Mouse (Mus musculus) forebrain, embryonic 11.5 days (tissue): ENCODE results near the gene Psen2. TPM values are rescaled to one million over a fixed set of nuclear protein-coding genes. Genes with fewer than 3 reads are reported as not detected.

Source experiments
- ATAC-seq: fragments of 200-750 bp; cut with Nextera tagmentation; replicated peaks from 2 replicates; pipeline ENCODE4 v1.8.0; 2017; ENCODE audit warnings: moderate TSS enrichment; ENCODE audit not compliant: low FRiP score
- DNase-seq: peaks from one replicate; pipeline ENCODE4 v3.0.0-alpha.2; 2017; ENCODE audit warnings: low spot score
- H3K27ac ChIP-seq: fragments of 300-500 bp; sonication (generic); 2 replicates; pipeline ENCODE4 v1.5.1; 2014; ENCODE audit warnings: low read depth, low read length
- H3K27me3 ChIP-seq: fragments of 300-500 bp; sonication (generic); 2 replicates; pipeline ENCODE4 v1.6.1; 2014; ENCODE audit warnings: mild to moderate bottlenecking, low read length, mixed read lengths; ENCODE audit not compliant: control insufficient read depth, insufficient read depth
- H3K36me3 ChIP-seq: fragments of 300-500 bp; sonication (generic); 2 replicates; pipeline ENCODE4 v1.6.1; 2014; ENCODE audit warnings: mild to moderate bottlenecking, low read length, moderate library complexity, mixed read lengths; ENCODE audit not compliant: control insufficient read depth, insufficient read depth
- H3K4me1 ChIP-seq: fragments of 300-500 bp; sonication (generic); replicated peaks from 2 replicates; pipeline ENCODE4 v1.6.1; 2014; ENCODE audit warnings: low read length, mixed read lengths; ENCODE audit not compliant: control insufficient read depth, insufficient read depth
- H3K4me2 ChIP-seq: fragments of 300-500 bp; sonication (generic); 2 replicates; pipeline ENCODE4 v1.6.1; 2014; ENCODE audit warnings: low read depth, mild to moderate bottlenecking, low read length, moderate library complexity, mixed read lengths; ENCODE audit not compliant: severe bottlenecking
- H3K4me3 ChIP-seq: fragments of 300-500 bp; sonication (generic); 2 replicates; pipeline ENCODE4 v1.5.1; 2014; ENCODE audit warnings: low read depth, low read length
- H3K9ac ChIP-seq: fragments of 300-500 bp; sonication (generic); 2 replicates; pipeline ENCODE4 v1.6.1; 2014; ENCODE audit warnings: low read length
- H3K9me3 ChIP-seq: fragments of 300-500 bp; sonication (generic); 2 replicates; pipeline ENCODE4 v1.6.1; 2016; ENCODE audit warnings: low read length, mixed read lengths; ENCODE audit not compliant: control insufficient read depth
- WGBS: fragments of 180-500 bp; shearing (Covaris S2); extraction: QIAGEN DNeasy Blood & Tissue Kit; methylation state at CpG from one replicate; pipeline ENCODE4 v1.1.7; 2014; 5-methylcytosine and 5-hydroxymethylcytosine counted together
- polyA plus RNA-seq: library from polyadenylated mRNA; unstranded; fragments of >200 nt; fragmentation: Nextera tagmentation; extraction: Ambion mirVana; gene quantifications from 2 replicates; pipeline ENCODE4 v1.2.1, GENCODE M21; 2014

The Psen2 gene
- polyA plus RNA-seq, 1 experiment from 2014 or later, result 5.7 TPM

GRCm38 (mm10) chr1:180226221-180226713 lies 37.0 kb downstream of the Psen2 start:
- WGBS, result 12% methylated on average over 12 of the region's 12 CpGs
- Histone ChIP-seq H3K27me3 (no peaks in the 10 kb centered on the region; the same call in 1 of the 2 replicates), H3K4me2 (peak overlapping the region; percentile 65), H3K27ac (no peak overlapping the region), H3K4me1 (peaks cover 6% of the 10 kb centered on the region), H3K9ac (peak overlapping the region; percentile 41; the same call in 1 of the 2 replicates), H3K4me3 (peak overlapping the region; percentile 37), H3K9me3 (no peaks in the 10 kb centered on the region), H3K36me3 (no peaks in the 10 kb centered on the region)
- peak; percentile 42; the same call in 1 of the 2 replicates for ATAC-seq
- DNase-seq, result peak; percentile 60

DNA sequence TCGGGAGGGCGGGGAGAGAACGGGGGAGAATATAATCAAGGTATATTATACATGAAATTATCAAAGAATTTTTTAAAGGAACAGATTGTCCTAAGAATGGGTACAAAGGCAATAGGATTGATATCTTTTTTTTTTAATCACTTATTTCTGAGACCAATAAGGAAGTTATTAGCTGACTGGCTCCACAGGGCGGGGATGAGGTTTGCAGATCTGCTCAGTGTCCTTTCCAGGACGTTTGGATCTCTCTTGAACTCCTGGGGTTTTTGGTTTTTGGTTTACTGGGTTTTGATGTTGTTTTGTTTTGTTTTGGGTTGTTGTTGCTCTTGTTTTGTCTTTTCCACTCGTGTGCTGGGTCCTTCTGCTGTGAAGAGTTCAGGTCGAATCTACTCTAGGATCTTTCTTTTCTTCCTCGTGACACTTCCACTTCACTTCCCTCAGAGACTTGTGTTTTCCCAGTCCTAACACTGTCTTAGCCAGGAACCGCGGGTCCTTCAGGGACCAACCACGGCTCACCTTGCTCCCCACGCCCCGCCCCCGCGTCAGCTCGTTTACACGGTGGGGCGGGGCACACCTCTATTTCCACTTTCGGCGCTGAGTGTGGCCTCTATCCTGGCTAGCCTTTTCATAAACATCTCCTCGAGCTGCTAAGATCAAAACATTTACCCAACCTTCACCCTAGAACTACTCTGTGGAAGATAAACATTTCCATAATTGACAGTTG lies 37.6 kb downstream of the Psen2 start:
- Histone ChIP-seq H3K36me3 (no peaks in the 10 kb centered on the region), H3K27ac (no peak overlapping the region), H3K27me3 (no peaks in the 10 kb centered on the region; the same call in 1 of the 2 replicates), H3K9me3 (no peaks in the 10 kb centered on the region), H3K4me3 (peak overlapping the region; percentile 37), H3K9ac (peak overlapping the region; percentile 41; the same call in 1 of the 2 replicates), H3K4me1 (peaks cover 6% of the 10 kb centered on the region), H3K4me2 (peak overlapping the region; percentile 65)
- WGBS, result 15% methylated on average over 21 of the region's 21 CpGs
- peak; percentile 82 for ATAC-seq
- DNase-seq, result peak; percentile 74

- 93% methylated on average over 1 of the region's 1 CpGs for WGBS
These were observed 41.2 kb downstream of the Psen2 start for GRCm38 (mm10) chr1:180222007-180222406.

DNA sequence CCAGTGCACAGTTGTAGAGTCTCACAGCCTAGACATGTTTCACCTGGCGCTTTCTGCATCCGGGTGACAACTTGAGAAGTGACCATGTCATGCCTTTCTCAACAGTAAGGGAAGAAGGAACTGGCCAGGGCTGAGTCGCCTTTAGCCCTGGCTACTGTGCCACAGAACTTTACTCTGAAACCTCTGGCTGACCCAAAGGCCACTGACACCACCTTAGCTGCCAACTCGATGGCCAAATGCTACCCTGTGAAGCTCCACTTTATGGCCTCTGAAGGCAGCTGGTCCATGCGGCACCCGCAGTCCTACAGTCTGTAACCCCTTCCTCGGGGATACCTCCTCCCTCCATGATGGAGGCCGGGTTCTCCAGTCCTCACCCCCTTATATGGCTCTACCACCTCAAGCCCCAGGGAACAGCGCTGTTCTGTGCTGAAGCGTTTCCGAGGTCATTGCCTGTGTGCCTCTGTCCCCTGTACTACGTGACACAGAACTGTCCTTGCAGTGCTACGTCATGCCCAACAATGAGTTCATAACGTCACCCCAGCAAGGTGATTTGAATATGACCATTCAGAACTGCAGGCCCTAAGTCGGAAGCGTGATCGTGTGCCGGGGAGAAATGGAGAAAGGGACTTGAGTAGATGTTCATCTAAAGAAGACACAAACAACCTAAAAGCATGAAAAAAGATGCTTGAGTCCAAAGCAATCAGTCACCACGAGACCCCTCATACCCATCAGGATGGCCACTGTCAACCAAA lies 42.3 kb downstream of the Psen2 start:
- DNase-seq (no peak), ATAC-seq (no peak)
- Histone ChIP-seq H3K4me2 (no peak overlapping the region), H3K9me3 (no peaks in the 10 kb centered on the region; the same call in 1 of the 2 replicates), H3K9ac (no peak overlapping the region), H3K27ac (no peak overlapping the region), H3K36me3 (no peaks in the 10 kb centered on the region), H3K4me1 (peaks cover 3% of the 10 kb centered on the region; the same call in 1 of the 2 replicates), H3K27me3 (no peaks in the 10 kb centered on the region; the same call in 1 of the 2 replicates), H3K4me3 (no peak overlapping the region)
- 90% methylated on average over 19 of the region's 19 CpGs for WGBS

More at GRCm38 (mm10) chr1:180222007-180222406, 41.2 kb downstream of the Psen2 start:
- Histone ChIP-seq H3K4me3 (no peak overlapping the region), H3K9me3 (no peaks in the 10 kb centered on the region; the same call in 1 of the 2 replicates), H3K27ac (no peak overlapping the region), H3K9ac (no peak overlapping the region), H3K36me3 (no peaks in the 10 kb centered on the region), H3K27me3 (no peaks in the 10 kb centered on the region; the same call in 1 of the 2 replicates), H3K4me1 (peaks cover 6% of the 10 kb centered on the region), H3K4me2 (no peak overlapping the region)
- ATAC-seq, result no peak
- DNase-seq, result no peak

GRCm38 (mm10) chr1:180216541-180217276 lies 46.5 kb downstream of the Psen2 start:
- Histone ChIP-seq H3K4me1 (no peaks in the 10 kb centered on the region), H3K4me3 (no peak overlapping the region), H3K9ac (no peak overlapping the region), H3K27me3 (no peaks in the 10 kb centered on the region), H3K27ac (no peak overlapping the region), H3K4me2 (no peak overlapping the region), H3K9me3 (no peaks in the 10 kb centered on the region; the same call in 1 of the 2 replicates), H3K36me3 (no peaks in the 10 kb centered on the region)
- no peak for DNase-seq
- WGBS, result 67% methylated on average over 5 of the region's 5 CpGs
- ATAC-seq, result no peak

DNA sequence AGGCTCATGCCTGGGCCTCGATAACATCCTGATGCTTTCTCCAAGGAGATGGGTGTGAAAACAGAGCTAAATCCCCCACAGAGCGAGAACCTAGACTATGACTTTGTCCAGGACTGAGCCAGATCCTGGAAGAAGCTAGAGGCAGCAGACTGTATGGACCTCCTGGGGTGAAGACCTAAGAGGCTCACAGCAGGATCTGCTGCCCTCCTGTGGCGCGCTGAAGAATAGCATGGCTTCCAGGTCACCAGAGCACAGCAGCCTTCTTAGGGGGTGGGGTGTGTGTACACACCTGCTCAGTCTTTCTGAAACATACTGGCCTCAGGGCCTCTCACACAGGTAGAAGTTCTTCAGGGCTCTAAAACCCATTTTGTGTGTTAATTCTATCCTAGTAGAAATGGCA lies 48.2 kb downstream of the Psen2 start:
- WGBS, result 22% methylated on average over 4 of the region's 4 CpGs
- Histone ChIP-seq H3K4me1 (no peaks in the 10 kb centered on the region), H3K36me3 (no peaks in the 10 kb centered on the region), H3K27me3 (no peaks in the 10 kb centered on the region), H3K4me3 (no peak overlapping the region), H3K4me2 (no peak overlapping the region), H3K9ac (no peak overlapping the region), H3K27ac (no peak overlapping the region), H3K9me3 (no peaks in the 10 kb centered on the region; the same call in 1 of the 2 replicates)
- DNase-seq (peak; percentile 72), ATAC-seq (no peak)

GRCm38 (mm10) chr1:180212911-180213310 lies 50.3 kb downstream of the Psen2 start:
- no peak for ATAC-seq
- Histone ChIP-seq H3K27me3 (no peaks in the 10 kb centered on the region), H3K4me1 (no peaks in the 10 kb centered on the region), H3K9me3 (no peaks in the 10 kb centered on the region; the same call in 1 of the 2 replicates), H3K4me3 (no peak overlapping the region), H3K36me3 (no peaks in the 10 kb centered on the region), H3K4me2 (no peak overlapping the region), H3K9ac (no peak overlapping the region), H3K27ac (no peak overlapping the region)
- 92% methylated on average over 5 of the region's 5 CpGs for WGBS
- no peak for DNase-seq

DNA sequence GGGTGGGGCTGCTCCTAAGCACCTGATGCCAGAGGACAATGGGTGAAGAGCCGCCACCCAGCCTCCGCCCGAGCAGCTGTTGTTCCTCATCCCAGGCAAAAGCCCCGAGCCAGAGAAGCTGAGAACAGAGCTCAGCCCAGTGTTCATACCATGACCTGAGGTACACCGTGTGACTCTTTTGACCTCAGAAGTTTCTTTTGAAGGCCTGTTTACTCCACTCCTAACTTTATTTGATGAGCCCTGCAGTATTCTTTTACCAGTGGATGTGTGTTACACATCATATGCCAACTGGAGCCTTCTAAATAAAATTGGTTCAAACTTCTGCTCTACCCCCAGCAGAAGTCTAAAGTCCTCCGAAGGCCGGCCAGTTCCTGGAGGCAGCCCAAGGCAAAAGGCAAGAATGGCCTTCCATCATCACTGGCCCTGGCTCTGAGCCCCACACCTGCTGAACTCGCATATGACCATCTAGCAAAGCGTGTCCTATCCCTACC lies 52.4 kb downstream of the Psen2 start:
- 88% methylated on average over 9 of the region's 9 CpGs for WGBS

More for the DNA sequence above, 52.4 kb downstream of the Psen2 start:
- Histone ChIP-seq H3K4me3 (no peak overlapping the region), H3K27me3 (no peaks in the 10 kb centered on the region), H3K9ac (no peak overlapping the region), H3K4me1 (no peaks in the 10 kb centered on the region), H3K36me3 (no peaks in the 10 kb centered on the region), H3K4me2 (no peak overlapping the region), H3K27ac (no peak overlapping the region), H3K9me3 (no peaks in the 10 kb centered on the region)
- ATAC-seq (no peak), DNase-seq (no peak)
